Mouse (Mus musculus) cerebellum, adult 2 months (tissue): ENCODE results near the gene Omp. TPM values are rescaled to one million over a fixed set of nuclear protein-coding genes. Genes with fewer than 3 reads are reported as not detected.
A peak's percentile ranks its signal among the peaks of the same experiment; 100 is the strongest.

Experiments used
- DNase-seq, 2 experiments: peaks; one replicate each; pipeline ENCODE4 v3.0.0; 2021
- H3K27ac ChIP-seq: fragments of 200-500 bp; 2 replicates; pipeline ENCODE4 v1.5.1; 2012; ENCODE audit warnings: low read length, control low read depth, inconsistent platforms; ENCODE audit not compliant: insufficient read depth
- H3K27me3 ChIP-seq: fragments of 200-500 bp; 2 replicates; pipeline ENCODE4 v1.6.1; 2012; ENCODE audit warnings: inconsistent platforms, mild to moderate bottlenecking, low read length, moderate library complexity; ENCODE audit not compliant: control insufficient read depth, insufficient read depth
- H3K4me1 ChIP-seq: fragments of 200-500 bp; 2 replicates; pipeline ENCODE4 v1.6.1; 2011; ENCODE audit warnings: low read length; ENCODE audit not compliant: control insufficient read depth, insufficient read depth
- H3K4me3 ChIP-seq: fragments of 200-500 bp; replicated peaks from 2 replicates; pipeline ENCODE3; 2011; ENCODE audit warnings: mild to moderate bottlenecking, low read depth, low read length, control low read depth; ENCODE audit not compliant: insufficient read depth
- CTCF ChIP-seq: fragments of 200-500 bp; IDR thresholded peaks from 2 replicates; pipeline ENCODE4 v1.5.1; 2011; ENCODE audit warnings: low read depth, mild to moderate bottlenecking, control low read depth, low read length, moderate library complexity, borderline replicate concordance; ENCODE audit not compliant: insufficient read depth
- POLR2A ChIP-seq: fragments of 200-500 bp; IDR thresholded peaks from 2 replicates; pipeline ENCODE4 v1.6.1; 2011; ENCODE audit warnings: low read length, control low read depth, borderline replicate concordance; ENCODE audit not compliant: insufficient read depth
- WGBS: fragments of 180-500 bp; shearing (Covaris S2); methylation state at CpG from one replicate; pipeline ENCODE4 v1.1.7; 2018; 5-methylcytosine and 5-hydroxymethylcytosine counted together
- polyA plus RNA-seq: library from polyadenylated mRNA; depleted of rRNA; stranded (reverse); fragments of >200 nt; gene quantifications from 2 replicates; pipeline ENCODE4 v1.2.3, GENCODE M21; 2012

Omp gene
- polyA plus RNA-seq, 1 experiment = 0.57 TPM

GRCm38 (mm10) chr7:98155546-98156279 lies 10.4 kb upstream of the Omp start:
- 32% methylated on average over 8 of the region's 8 CpGs for WGBS
- peak; percentile 87 for TF ChIP-seq CTCF
- no peak for TF ChIP-seq POLR2A
- H3K4me1 ChIP-seq = peaks cover 27% of the 10 kb centered on the region
- peak; percentile 56 to 60 for DNase-seq
- H3K4me3 ChIP-seq = no peak overlapping the region
- no peak overlapping the region for H3K27ac ChIP-seq
- H3K27me3 ChIP-seq = no peaks in the 10 kb centered on the region

GRCm38 (mm10) chr7:98153892-98154291 lies 8.6 kb upstream of the Omp start:
- Histone ChIP-seq H3K4me3 (no peak overlapping the region), H3K27ac (no peak overlapping the region), H3K4me1 (peaks cover 26% of the 10 kb centered on the region), H3K27me3 (no peaks in the 10 kb centered on the region)
- no peak for TF ChIP-seq CTCF
- TF ChIP-seq POLR2A = no peak
- no peak for DNase-seq
- WGBS = 81% methylated on average over 5 of the region's 5 CpGs

- Histone ChIP-seq H3K4me3 (no peak overlapping the region), H3K4me1 (peaks cover 21% of the 10 kb centered on the region), H3K27me3 (no peaks in the 10 kb centered on the region), H3K27ac (no peak overlapping the region)
- WGBS = 86% methylated on average over 3 of the region's 3 CpGs
- TF ChIP-seq CTCF (0 out of 2 replicates have a peak, but pooled peaks have one; percentile 25), POLR2A (no peak)
- no peak for DNase-seq
Measured at GRCm38 (mm10) chr7:98153345-98153744, 8.0 kb upstream of the Omp start.

DNA sequence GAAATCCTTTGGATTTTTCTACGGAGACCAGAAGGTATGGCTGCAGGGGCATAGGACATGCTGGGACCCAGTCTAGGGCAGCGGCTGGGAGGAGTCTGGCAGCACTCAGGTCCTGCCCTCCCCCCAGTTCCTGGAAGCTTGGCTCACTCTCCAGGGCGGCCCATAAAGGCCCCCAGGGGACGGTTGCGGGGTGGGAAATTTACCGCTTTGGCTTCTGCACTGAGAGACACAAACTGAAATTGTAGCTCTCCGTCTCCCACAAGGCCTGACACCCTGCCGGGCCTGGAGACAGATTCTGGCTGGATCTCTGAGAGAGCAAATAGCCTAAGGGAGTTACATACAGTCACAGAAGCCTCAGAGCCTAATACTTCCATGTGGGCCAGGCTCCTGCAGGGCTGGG lies 7.1 kb upstream of the Omp start:
- no peaks in the 10 kb centered on the region for H3K27me3 ChIP-seq
- no peak for DNase-seq
- TF ChIP-seq POLR2A (no peak), CTCF (no peak)
- H3K27ac ChIP-seq = no peak overlapping the region
- H3K4me3 ChIP-seq = no peak overlapping the region
- WGBS = 21% methylated on average over 8 of the region's 8 CpGs
- H3K4me1 ChIP-seq = peaks cover 15% of the 10 kb centered on the region

GRCm38 (mm10) chr7:98150525-98150924 lies 5.2 kb upstream of the Omp start:
- Histone ChIP-seq H3K27me3 (no peaks in the 10 kb centered on the region), H3K4me1 (peaks cover 23% of the 10 kb centered on the region), H3K27ac (no peak overlapping the region), H3K4me3 (no peak overlapping the region)
- TF ChIP-seq CTCF (peak; percentile 15; the same call in 1 of the 2 replicates), POLR2A (no peak)
- WGBS = 73% methylated on average over 5 of the region's 5 CpGs
- no peak for DNase-seq

DNA sequence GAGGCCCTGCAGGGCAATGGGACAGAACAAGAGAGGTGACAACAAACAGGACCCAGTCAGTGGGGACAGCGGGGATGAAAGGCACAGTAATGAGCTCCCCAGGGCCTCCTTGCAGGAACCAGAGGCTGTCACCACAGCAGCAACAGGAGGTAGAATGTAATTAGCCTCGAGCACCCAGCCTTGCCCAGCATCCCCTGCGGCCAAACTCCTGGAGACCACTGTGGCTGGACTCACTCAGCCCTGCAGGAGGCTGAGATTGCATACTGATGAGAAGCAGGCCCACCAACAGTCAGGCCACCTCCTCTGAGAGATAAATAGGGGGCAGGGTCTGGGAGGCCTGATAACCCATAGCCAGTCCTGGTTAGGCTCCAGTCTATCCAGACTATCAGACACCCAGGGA lies 4.5 kb upstream of the Omp start:
- no peaks in the 10 kb centered on the region for H3K27me3 ChIP-seq
- DNase-seq = no peak
- H3K4me1 ChIP-seq = peaks cover 23% of the 10 kb centered on the region
- TF ChIP-seq CTCF (no peak), POLR2A (no peak)
- H3K27ac ChIP-seq = no peak overlapping the region
- 77% methylated on average over 3 of the region's 3 CpGs for WGBS
- no peak overlapping the region for H3K4me3 ChIP-seq

GRCm38 (mm10) chr7:98148721-98149407 lies 3.6 kb upstream of the Omp start:
- TF ChIP-seq CTCF = no peak
- no peak for TF ChIP-seq POLR2A
- 76% methylated on average over 10 of the region's 10 CpGs for WGBS

DNA sequence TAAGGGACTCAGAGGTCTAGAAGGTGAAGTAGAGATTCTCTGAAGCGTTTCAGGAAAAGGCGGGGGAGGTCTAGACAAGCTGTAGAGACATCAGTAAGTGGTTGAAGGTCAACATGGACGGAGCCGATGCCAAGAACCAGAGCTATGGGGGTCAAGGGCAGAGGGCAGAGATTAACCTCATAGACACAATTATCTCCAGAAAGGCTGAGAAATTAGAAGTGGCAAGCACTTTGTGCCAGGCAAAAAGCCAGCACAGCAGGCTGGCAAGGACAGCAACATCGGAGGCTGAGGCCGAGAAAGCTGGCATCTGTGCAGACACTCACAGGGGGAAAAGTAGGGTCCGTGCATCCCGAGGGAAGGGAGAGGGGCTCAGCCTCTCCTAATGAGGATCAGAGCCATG lies 2.5 kb upstream of the Omp start:
- no peak for DNase-seq
- no peak overlapping the region for H3K4me3 ChIP-seq
- no peak for TF ChIP-seq CTCF
- TF ChIP-seq POLR2A = no peak
- H3K27me3 ChIP-seq = no peaks in the 10 kb centered on the region
- H3K4me1 ChIP-seq = peaks cover 25% of the 10 kb centered on the region
- H3K27ac ChIP-seq = no peak overlapping the region
- 42% methylated on average over 8 of the region's 8 CpGs for WGBS

More at GRCm38 (mm10) chr7:98148721-98149407, 3.6 kb upstream of the Omp start:
- no peak overlapping the region for H3K4me3 ChIP-seq
- no peak overlapping the region for H3K27ac ChIP-seq
- DNase-seq = no peak
- H3K4me1 ChIP-seq = peaks cover 23% of the 10 kb centered on the region
- H3K27me3 ChIP-seq = no peaks in the 10 kb centered on the region
